Mouse (Mus musculus) neutrophil, adult 83 days (primary cell): ENCODE measurements around the gene Dhx33. TPM values are rescaled to one million over a fixed set of nuclear protein-coding genes. Genes with fewer than 3 reads are reported as not detected.

Source experiments
- total RNA-seq, 2 experiments: library from RNA; stranded (reverse); gene quantifications; one replicate each; pipeline ENCODE4 v1.2.4; 2023

The Dhx33 gene
- 1 to 10 TPM; 9.2 to 9.3 TPM for total RNA-seq

GRCm38 (mm10) chr11:71004316-71004773 lies at the start of gene Dhx33:
Gene Dhx33 (minus strand): TSS chr11:71004437.

GRCm38 (mm10) chr11:71033163-71033761 lies 29.0 kb upstream of the Dhx33 start, which contains the start of gene 6330403K07Rik:
Gene 6330403K07Rik (minus strand): TSS chr11:71033513.

GRCm38 (mm10) chr11:71019201-71020068 lies 15.2 kb upstream of the Dhx33 start, which contains the start of the genes Mis12 and Derl2:
Gene Mis12 (plus strand): TSS chr11:71019611.
Gene Derl2 (minus strand): TSS chr11:71019841.

GRCm38 (mm10) chr11:70982557-70983228 lies 21.5 kb downstream of the Dhx33 start, which contains the start of gene C1qbp:
Gene C1qbp (minus strand): TSS chr11:70983026.

GRCm38 (mm10) chr11:70969821-70970559 lies 34.2 kb downstream of the Dhx33 start, which contains the start of the genes Nup88 and Rpain:
Gene Nup88 (minus strand): TSS chr11:70969973.
Gene Rpain (plus strand): TSS chr11:70970213.

Other genes with a start within 250 kb of the Dhx33 start
- under 1 TPM; 0.51 to 0.70 TPM for gene Zfp3, start 240.2 kb downstream of the Dhx33 start, total RNA-seq
- 1 to 10 TPM; 1.0 to 1.2 TPM for gene Scimp, start 191.9 kb downstream of the Dhx33 start, total RNA-seq
- 10 to 100 TPM; 13.5 to 14.3 TPM for gene Rabep1, start 159.7 kb downstream of the Dhx33 start, total RNA-seq
- gene Nup88, start 34.5 kb downstream of the Dhx33 start, total RNA-seq: 10 to 100 TPM; 45.2 to 48.8 TPM
- gene Rpain, start 34.2 kb downstream of the Dhx33 start, total RNA-seq: 10 to 100 TPM; 31.0 to 31.1 TPM
- 10 to 100 TPM; 52.4 to 54.0 TPM for gene C1qbp, start 21.4 kb downstream of the Dhx33 start, total RNA-seq
- gene Mis12, start 15.2 kb upstream of the Dhx33 start, total RNA-seq: 10 to 100 TPM; 16.7 to 17.5 TPM
- 10 to 100 TPM; 27.7 to 31.7 TPM for gene Derl2, start 15.4 kb upstream of the Dhx33 start, total RNA-seq
- gene 6330403K07Rik, start 29.1 kb upstream of the Dhx33 start, total RNA-seq: not detected
- 10 to 100 TPM; 13.1 to 14.3 TPM for gene Nlrp1a, start 140.3 kb upstream of the Dhx33 start, total RNA-seq
- gene Nlrp1b, start 226.3 kb upstream of the Dhx33 start, total RNA-seq: 10 to 100 TPM in 1 of 2 experiments, 1 to 10 TPM in 1; 9.1 to 10.5 TPM